Mouse (Mus musculus) lung, embryonic 15.5 days (tissue): ENCODE results near the gene Sppl3. TPM values are rescaled to one million over a fixed set of nuclear protein-coding genes. Genes with fewer than 3 reads are reported as not detected.

Experiments used
- ATAC-seq: fragments of 200-750 bp; cut with Nextera tagmentation; 2 replicates; pipeline ENCODE4 v1.8.0; 2017; ENCODE audit warnings: moderate number of reproducible peaks, borderline replicate concordance; ENCODE audit not compliant: low FRiP score, low TSS enrichment; ENCODE audit errors: extremely low read depth
- H3K27ac ChIP-seq: fragments of 300-500 bp; sonication (generic); 2 replicates; pipeline ENCODE4 v1.5.1; 2015; ENCODE audit warnings: moderate library complexity, mild to moderate bottlenecking, inconsistent platforms
- H3K27me3 ChIP-seq: fragments of 300-500 bp; sonication (generic); 2 replicates; pipeline ENCODE4 v1.6.1; 2015; ENCODE audit warnings: inconsistent platforms
- H3K36me3 ChIP-seq: fragments of 300-500 bp; sonication (generic); 2 replicates; pipeline ENCODE4 v1.6.1; 2015; ENCODE audit warnings: inconsistent platforms
- H3K4me1 ChIP-seq: fragments of 300-500 bp; sonication (generic); 2 replicates; pipeline ENCODE4 v1.6.1; 2015; ENCODE audit warnings: inconsistent platforms
- H3K4me2 ChIP-seq: fragments of 300-500 bp; sonication (generic); 2 replicates; pipeline ENCODE4 v1.6.1; 2015; ENCODE audit warnings: inconsistent platforms, mild to moderate bottlenecking, moderate library complexity
- H3K4me3 ChIP-seq: fragments of 300-500 bp; sonication (generic); 2 replicates; pipeline ENCODE4 v1.5.1; 2015; ENCODE audit warnings: mild to moderate bottlenecking, inconsistent platforms
- H3K9ac ChIP-seq: fragments of 300-500 bp; sonication (generic); 2 replicates; pipeline ENCODE4 v1.6.1; 2015; ENCODE audit warnings: inconsistent platforms
- H3K9me3 ChIP-seq: fragments of 300-500 bp; sonication (generic); 2 replicates; pipeline ENCODE4 v1.6.1; 2016; ENCODE audit warnings: inconsistent platforms
- WGBS: fragments of 180-500 bp; shearing (Covaris S2); methylation state at CpG from one replicate; pipeline ENCODE4 v1.1.7; 2015; 5-methylcytosine and 5-hydroxymethylcytosine counted together
- polyA plus RNA-seq: library from polyadenylated mRNA; unstranded; fragments of >200 nt; fragmentation: Nextera tagmentation; extraction: Ambion mirVana; gene quantifications from 2 replicates; pipeline ENCODE4 v1.2.1, GENCODE M21; 2015

Sppl3 gene
- polyA plus RNA-seq, 1 experiment from 2014 or later = 19.0 TPM

GRCm38 (mm10) chr5:115133358-115134066 is 122.6 kb downstream of the Sppl3 start:
- peak overlapping the region; percentile 84 for H3K4me3 ChIP-seq
- H3K27me3 ChIP-seq = no peaks in the 10 kb centered on the region
- 62% methylated on average over 6 of the region's 6 CpGs for WGBS
- peaks cover 16% of the 10 kb centered on the region for H3K4me1 ChIP-seq
- no peak overlapping the region for H3K27ac ChIP-seq
- H3K9me3 ChIP-seq = no peaks in the 10 kb centered on the region
- peaks cover 16% of the 10 kb centered on the region for H3K36me3 ChIP-seq
- ATAC-seq = no peak
- H3K9ac ChIP-seq = peak overlapping the region; percentile 36; the same call in 1 of the 2 replicates
- H3K4me2 ChIP-seq = peak overlapping the region; percentile 96

- WGBS = under 1% methylated on average over 68 of the region's 81 CpGs
- Histone ChIP-seq H3K27ac (peak within 1 kb of the TSS; percentile 61; the same call in 1 of the 2 replicates), H3K36me3 (peaks cover 9% of the 10 kb centered on the region), H3K4me1 (peaks cover 16% of the 10 kb centered on the region), H3K4me3 (peak within 1 kb of the TSS; percentile 84), H3K9ac (peak within 1 kb of the TSS; percentile 85), H3K4me2 (peak within 1 kb of the TSS; percentile 96), H3K27me3 (no peaks in the 10 kb centered on the region), H3K9me3 (no peaks in the 10 kb centered on the region)
- ATAC-seq = peak; percentile 94
Observed at GRCm38 (mm10) chr5:115134234-115135165, 123.6 kb downstream of the Sppl3 start, which contains the start of gene Unc119b. Gene Unc119b (minus strand): TSS chr5:115134975.

- no peak overlapping the region for H3K27ac ChIP-seq
- H3K4me3 ChIP-seq = no peak overlapping the region
- H3K9ac ChIP-seq = no peak overlapping the region
- H3K9me3 ChIP-seq = no peaks in the 10 kb centered on the region
- H3K27me3 ChIP-seq = no peaks in the 10 kb centered on the region
- no peak overlapping the region for H3K4me2 ChIP-seq
- 49% methylated on average over 4 of the region's 4 CpGs for WGBS
- ATAC-seq = no peak
- H3K4me1 ChIP-seq = no peaks in the 10 kb centered on the region
- no peaks in the 10 kb centered on the region for H3K36me3 ChIP-seq
Observed at GRCm38 (mm10) chr5:115139124-115139523, 128.2 kb downstream of the Sppl3 start.

GRCm38 (mm10) chr5:115140726-115141125 is 129.8 kb downstream of the Sppl3 start:
- 71% methylated on average over 3 of the region's 3 CpGs for WGBS
- Histone ChIP-seq H3K9ac (no peak overlapping the region), H3K27me3 (no peaks in the 10 kb centered on the region)

GRCm38 (mm10) chr5:115142166-115142697 is 131.3 kb downstream of the Sppl3 start:
- Histone ChIP-seq H3K9me3 (no peaks in the 10 kb centered on the region), H3K27ac (no peak overlapping the region), H3K4me1 (no peaks in the 10 kb centered on the region), H3K4me3 (no peak overlapping the region), H3K9ac (no peak overlapping the region), H3K4me2 (no peak overlapping the region), H3K36me3 (peaks cover 23% of the 10 kb centered on the region), H3K27me3 (no peaks in the 10 kb centered on the region)
- no peak for ATAC-seq
- 90% methylated on average over 9 of the region's 9 CpGs for WGBS

More at GRCm38 (mm10) chr5:115140726-115141125, 129.8 kb downstream of the Sppl3 start:
- ATAC-seq = no peak; the same call in 1 of the 2 replicates
- Histone ChIP-seq H3K36me3 (peaks cover 9% of the 10 kb centered on the region; the same call in 1 of the 2 replicates), H3K4me2 (no peak overlapping the region), H3K4me3 (no peak overlapping the region), H3K9me3 (no peaks in the 10 kb centered on the region), H3K4me1 (no peaks in the 10 kb centered on the region), H3K27ac (no peak overlapping the region)

GRCm38 (mm10) chr5:115143552-115143951 is 132.6 kb downstream of the Sppl3 start:
- H3K4me1 ChIP-seq = no peaks in the 10 kb centered on the region
- H3K27ac ChIP-seq = no peak overlapping the region
- 66% methylated on average over 10 of the region's 10 CpGs for WGBS
- no peaks in the 10 kb centered on the region for H3K9me3 ChIP-seq
- H3K4me2 ChIP-seq = no peak overlapping the region
- no peak overlapping the region for H3K4me3 ChIP-seq
- H3K9ac ChIP-seq = no peak overlapping the region
- no peaks in the 10 kb centered on the region for H3K27me3 ChIP-seq
- no peak for ATAC-seq
- H3K36me3 ChIP-seq = peaks cover 36% of the 10 kb centered on the region

- WGBS = 80% methylated on average over 6 of the region's 6 CpGs
- H3K27ac ChIP-seq = no peak overlapping the region
- H3K4me2 ChIP-seq = no peak overlapping the region
- peaks cover 44% of the 10 kb centered on the region for H3K36me3 ChIP-seq
- ATAC-seq = no peak
- no peaks in the 10 kb centered on the region for H3K9me3 ChIP-seq
- H3K4me1 ChIP-seq = no peaks in the 10 kb centered on the region
- no peaks in the 10 kb centered on the region for H3K27me3 ChIP-seq
- H3K9ac ChIP-seq = no peak overlapping the region
- no peak overlapping the region for H3K4me3 ChIP-seq
Observed at GRCm38 (mm10) chr5:115144471-115144870, 133.5 kb downstream of the Sppl3 start.

GRCm38 (mm10) chr5:115145253-115145968 is 134.5 kb downstream of the Sppl3 start:
- Histone ChIP-seq H3K36me3 (peaks cover 53% of the 10 kb centered on the region), H3K27ac (no peak overlapping the region), H3K9ac (no peak overlapping the region), H3K9me3 (no peaks in the 10 kb centered on the region), H3K4me2 (no peak overlapping the region), H3K27me3 (no peaks in the 10 kb centered on the region), H3K4me3 (no peak overlapping the region), H3K4me1 (no peaks in the 10 kb centered on the region)
- 74% methylated on average over 11 of the region's 11 CpGs for WGBS
- ATAC-seq = no peak

- Histone ChIP-seq H3K27me3 (no peaks in the 10 kb centered on the region), H3K36me3 (peaks cover 61% of the 10 kb centered on the region), H3K9ac (no peak overlapping the region), H3K4me1 (no peaks in the 10 kb centered on the region), H3K4me3 (no peak overlapping the region), H3K9me3 (no peaks in the 10 kb centered on the region), H3K27ac (no peak overlapping the region), H3K4me2 (no peak overlapping the region)
- 71% methylated on average over 6 of the region's 6 CpGs for WGBS
- no peak for ATAC-seq
Observed at GRCm38 (mm10) chr5:115145976-115146746, 135.2 kb downstream of the Sppl3 start.

GRCm38 (mm10) chr5:115146747-115147130 is 135.8 kb downstream of the Sppl3 start:
- Histone ChIP-seq H3K4me1 (no peaks in the 10 kb centered on the region), H3K4me2 (no peak overlapping the region), H3K9me3 (no peaks in the 10 kb centered on the region), H3K36me3 (peaks cover 62% of the 10 kb centered on the region), H3K27me3 (no peaks in the 10 kb centered on the region), H3K27ac (no peak overlapping the region), H3K4me3 (no peak overlapping the region), H3K9ac (no peak overlapping the region)
- ATAC-seq = no peak

GRCm38 (mm10) chr5:115147388-115147787 is 136.5 kb downstream of the Sppl3 start:
- ATAC-seq = no peak
- H3K27me3 ChIP-seq = no peaks in the 10 kb centered on the region
- no peak overlapping the region for H3K27ac ChIP-seq
- no peak overlapping the region for H3K4me3 ChIP-seq
- no peak overlapping the region for H3K9ac ChIP-seq
- H3K9me3 ChIP-seq = no peaks in the 10 kb centered on the region
- H3K4me2 ChIP-seq = no peak overlapping the region
- WGBS = 71% methylated on average over 3 of the region's 3 CpGs
- peaks cover 5% of the 10 kb centered on the region for H3K4me1 ChIP-seq
- peaks cover 62% of the 10 kb centered on the region for H3K36me3 ChIP-seq
